Mouse (Mus musculus) ES-E14 (cell line): Measurements from ENCODE around the gene Sgms2. TPM values are rescaled to one million over a fixed set of nuclear protein-coding genes. Genes with fewer than 3 reads are reported as not detected.
A peak's percentile ranks its signal among the peaks of the same experiment; 100 is the strongest.

Experiments used
- DNase-seq: peaks from one replicate; pipeline ENCODE4 v3.0.0-alpha.2; 2013; ENCODE audit warnings: low read depth, low spot score
- H3K27ac ChIP-seq: 2 replicates; pipeline ENCODE4 v1.5.1; 2012; ENCODE audit warnings: low read depth, mild to moderate bottlenecking, low read length, moderate library complexity, mixed read lengths; ENCODE audit not compliant: poor library complexity, insufficient read depth, severe bottlenecking
- H3K36me3 ChIP-seq: 2 replicates; pipeline ENCODE4 v1.6.1; 2012; ENCODE audit warnings: mild to moderate bottlenecking, low read length, moderate library complexity, mixed read lengths; ENCODE audit not compliant: control insufficient read depth, poor library complexity, insufficient read depth, severe bottlenecking
- H3K4me1 ChIP-seq, 2 experiments: fragments of 150-350 bp in 1 of 2; sonication (generic) in 1 of 2; 2 replicates each; pipeline ENCODE4 v1.6.1; 2012; ENCODE audit warnings: low read length in 2 of 2, mild to moderate bottlenecking in 1 of 2, mixed read lengths in 1 of 2; ENCODE audit not compliant: control insufficient read depth in 2 of 2, insufficient read depth in 2 of 2, poor library complexity in 1 of 2
- H3K4me3 ChIP-seq, 2 experiments: fragments of 150-350 bp in 1 of 2; sonication (generic) in 1 of 2; 2 replicates each; pipeline ENCODE4 v1.5.1; 2012; ENCODE audit warnings: low read length in 2 of 2, low read depth in 1 of 2, mild to moderate bottlenecking in 1 of 2, mixed read lengths in 1 of 2; ENCODE audit not compliant: insufficient read depth in 1 of 2, poor library complexity in 1 of 2, severe bottlenecking in 1 of 2
- H3K9ac ChIP-seq: 2 replicates; pipeline ENCODE4 v1.6.1; 2012; ENCODE audit warnings: low read depth, mild to moderate bottlenecking, low read length, mixed read lengths; ENCODE audit not compliant: poor library complexity, insufficient read depth, severe bottlenecking
- H3K9me3 ChIP-seq: fragments of 150-350 bp; sonication (generic); 2 replicates; pipeline ENCODE4 v1.6.1; 2012; ENCODE audit warnings: low read depth, mild to moderate bottlenecking, low read length; ENCODE audit not compliant: control insufficient read depth, insufficient read depth
- CHD2 ChIP-seq: IDR thresholded peaks from 2 replicates; pipeline ENCODE4 v1.6.1; 2014; ENCODE audit warnings: mild to moderate bottlenecking, low read depth, low read length, inconsistent platforms
- HCFC1 ChIP-seq: IDR thresholded peaks from 2 replicates; pipeline ENCODE4 v1.6.1; 2012; ENCODE audit warnings: low read length, inconsistent platforms, borderline replicate concordance; ENCODE audit not compliant: insufficient read depth
- MAFK ChIP-seq: IDR thresholded peaks from 2 replicates; pipeline ENCODE4 v1.6.1; 2014; ENCODE audit warnings: mild to moderate bottlenecking, low read depth, low read length, inconsistent platforms; ENCODE audit not compliant: insufficient read depth
- ZC3H11A ChIP-seq: IDR thresholded peaks from 2 replicates; pipeline ENCODE4 v1.6.1; 2012; ENCODE audit warnings: low read depth, mild to moderate bottlenecking, inconsistent platforms, low read length, borderline replicate concordance
- ZNF384 ChIP-seq: IDR thresholded peaks from 2 replicates; pipeline ENCODE4 v1.6.1; 2012; ENCODE audit warnings: low read depth, low read length, inconsistent platforms
- in situ Hi-C, 2 experiments: fragments of 600-800 bp; cut with MboI; formaldehyde crosslinking; loops; one replicate each; pipeline ENCODE4 v1.15.1; 2025; ENCODE audit warnings: low sequenced_read_pairs in 2 of 2, inconsistent platforms in 1 of 2; ENCODE audit not compliant: unreplicated experiment in 2 of 2
- total RNA-seq: library from RNA; depleted of rRNA; stranded (reverse); fragments of 300-350 nt; gene quantifications from 2 replicates; pipeline ENCODE4 v1.2.3, GENCODE M21; 2012; rRNA removed

The Sgms2 gene
- 2.1 and 2.8 TPM in 2 replicates for total RNA-seq

- no peaks in the 10 kb centered on the region; a peak in 2 of 4 replicates for H3K4me1 ChIP-seq
- no peaks in the 10 kb centered on the region for H3K9me3 ChIP-seq
- H3K9ac ChIP-seq, result peak within 1 kb of the TSS; percentile 74
- in situ Hi-C loops, result no loop called here
- no peak for DNase-seq
- no peak within 1 kb of the TSS for H3K27ac ChIP-seq
- H3K36me3 ChIP-seq, result no peaks in the 10 kb centered on the region
- H3K4me3 ChIP-seq, result peak within 1 kb of the TSS; percentile 80 to 90
- no peak for TF ChIP-seq MAFK
- no peak for TF ChIP-seq ZNF384
- TF ChIP-seq ZC3H11A, result no peak
- TF ChIP-seq CHD2, result no peak
- no peak for TF ChIP-seq HCFC1
Measured at GRCm38 (mm10) chr3:131491361-131491925, at the start of gene Sgms2. Gene Sgms2 (minus strand): TSS chr3:131491411.

DNA sequence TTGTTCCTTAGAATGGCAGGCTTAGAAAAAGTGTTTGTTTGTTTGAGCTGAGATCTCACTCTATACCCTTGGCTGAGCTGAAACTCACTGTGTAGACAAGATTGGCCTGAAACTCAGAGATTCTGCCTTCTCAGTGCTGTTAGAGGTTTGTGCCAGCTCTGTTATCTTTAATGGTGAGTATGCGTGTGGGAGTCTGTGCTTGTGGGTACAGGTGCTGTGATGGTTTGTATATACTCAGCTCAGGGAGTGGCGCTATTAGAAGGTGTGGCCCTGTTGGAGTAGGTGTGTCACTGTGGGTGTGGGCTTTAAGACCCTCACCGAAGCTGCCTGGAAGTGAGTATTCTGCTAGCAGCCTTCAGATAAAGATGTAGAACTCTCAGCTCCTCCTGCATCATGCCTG lies 34.0 kb upstream of the Sgms2 start:
- H3K4me1 ChIP-seq, result peaks cover 0 to 2% of the 10 kb centered on the region in 2 experiments; a peak in 2 of 4 replicates
- TF ChIP-seq CHD2, result no peak
- TF ChIP-seq ZC3H11A, result no peak
- no peak overlapping the region for H3K9ac ChIP-seq
- H3K4me3 ChIP-seq, result no peak overlapping the region
- no peak overlapping the region for H3K27ac ChIP-seq
- in situ Hi-C loops, result no loop called here
- DNase-seq, result no peak
- no peaks in the 10 kb centered on the region for H3K36me3 ChIP-seq
- no peaks in the 10 kb centered on the region for H3K9me3 ChIP-seq

DNA sequence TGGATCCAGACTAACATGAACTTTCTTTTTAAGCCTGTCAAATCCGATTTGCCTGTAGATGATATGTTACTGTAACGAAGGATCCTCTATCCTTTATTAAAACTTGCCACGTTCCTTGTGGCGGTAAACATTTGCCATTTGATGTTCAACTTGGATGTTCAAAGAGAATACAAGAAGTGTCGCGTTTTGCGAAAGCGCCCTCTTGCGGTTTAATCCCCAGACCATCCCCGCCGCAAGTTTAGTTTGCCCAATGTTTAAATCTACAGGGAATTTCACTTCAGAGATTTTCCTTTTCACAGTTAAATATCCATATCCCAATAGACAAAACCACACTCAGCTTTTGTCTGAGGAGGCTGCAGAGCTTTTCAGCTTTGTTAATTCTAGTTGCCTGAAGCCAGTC lies 33.6 kb upstream of the Sgms2 start:
- Histone ChIP-seq H3K27ac (no peak overlapping the region), H3K4me1 (peaks cover 0 to 2% of the 10 kb centered on the region in 2 experiments; a peak in 2 of 4 replicates), H3K36me3 (no peaks in the 10 kb centered on the region), H3K9me3 (no peaks in the 10 kb centered on the region), H3K4me3 (no peak overlapping the region), H3K9ac (no peak overlapping the region)
- TF ChIP-seq CHD2 (no peak), MAFK (no peak), HCFC1 (no peak), ZC3H11A (no peak)
- peak; percentile 30 for DNase-seq
- in situ Hi-C loops, result no loop called here

DNA sequence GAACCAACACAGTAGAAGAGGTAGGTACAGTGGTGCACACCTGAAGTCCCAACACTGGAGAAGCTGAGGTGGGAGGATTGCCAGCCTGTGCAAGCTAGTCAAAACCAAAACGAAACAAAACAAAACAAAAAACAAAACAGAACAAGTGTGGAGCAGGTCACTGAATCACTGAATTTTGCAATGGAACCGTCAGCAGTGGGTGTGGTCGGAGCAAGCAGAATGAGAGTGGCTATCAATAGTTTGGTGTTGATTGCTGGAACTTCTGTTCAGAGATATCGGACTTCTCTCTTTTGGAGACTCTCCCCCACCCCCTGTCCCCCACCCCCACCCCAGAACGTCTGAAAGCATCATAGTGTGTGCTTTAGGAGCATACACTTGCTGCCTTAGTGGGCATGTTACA lies 33.0 kb upstream of the Sgms2 start:
- no peak overlapping the region for H3K9ac ChIP-seq
- no peak overlapping the region for H3K4me3 ChIP-seq
- in situ Hi-C loops, result no loop called here
- H3K9me3 ChIP-seq, result no peaks in the 10 kb centered on the region
- H3K36me3 ChIP-seq, result no peaks in the 10 kb centered on the region
- no peak for DNase-seq
- no peak overlapping the region for H3K27ac ChIP-seq
- peaks cover 0 to 2% of the 10 kb centered on the region in 2 experiments; a peak in 2 of 4 replicates for H3K4me1 ChIP-seq
- TF ChIP-seq ZNF384 (no peak), MAFK (no peak), CHD2 (no peak), ZC3H11A (no peak), HCFC1 (no peak)

- no peak for DNase-seq
- H3K27ac ChIP-seq, result no peak overlapping the region
- in situ Hi-C loops, result no loop called here
- H3K4me3 ChIP-seq, result no peak overlapping the region
- no peak overlapping the region for H3K9ac ChIP-seq
- TF ChIP-seq MAFK (no peak), ZC3H11A (no peak), CHD2 (no peak), ZNF384 (no peak), HCFC1 (no peak)
- no peaks in the 10 kb centered on the region for H3K9me3 ChIP-seq
- H3K36me3 ChIP-seq, result no peaks in the 10 kb centered on the region
- H3K4me1 ChIP-seq, result peaks cover 0 to 2% of the 10 kb centered on the region in 2 experiments; a peak in 2 of 4 replicates
Measured at GRCm38 (mm10) chr3:131523749-131524148, 32.5 kb upstream of the Sgms2 start.
